In the genomic region with DNA sequence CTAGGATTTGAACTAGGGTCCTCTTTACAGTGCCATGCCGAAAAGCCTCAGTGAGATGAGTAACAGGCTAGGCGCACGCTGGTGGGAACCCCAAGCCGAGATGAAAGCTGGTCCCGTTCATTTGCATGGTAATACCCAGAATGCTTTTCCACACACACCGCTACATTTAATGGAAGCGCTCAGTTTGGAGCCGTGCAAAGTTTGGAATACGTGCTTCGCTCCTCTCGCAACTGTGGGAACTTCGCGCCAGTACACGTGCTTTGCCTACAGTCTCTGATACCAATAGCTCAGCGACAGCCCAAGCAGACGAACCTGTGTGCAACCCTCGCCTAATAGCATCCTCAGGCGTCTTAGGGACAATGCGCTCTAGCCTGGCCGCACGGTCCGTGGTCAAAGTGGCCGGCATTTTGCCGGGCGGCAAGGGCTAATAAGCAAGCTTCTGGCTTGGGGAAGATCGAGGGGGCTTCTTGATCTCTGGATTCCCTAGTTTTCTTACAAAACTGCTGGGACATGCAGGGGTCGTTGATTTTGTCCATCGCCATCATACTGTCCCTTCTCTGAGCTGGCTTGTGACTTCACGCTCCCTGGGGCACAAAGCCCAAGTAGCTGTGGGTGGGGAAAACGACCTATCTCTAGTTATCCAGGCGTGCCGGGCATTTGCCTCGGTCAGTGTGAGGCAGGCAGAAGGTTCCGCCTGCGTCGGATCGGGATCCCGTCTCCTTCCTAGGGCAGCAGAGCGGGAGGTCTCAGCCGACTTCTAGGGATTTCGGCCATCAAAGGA, we compare ENCODE assay signal across 8 mouse cellular contexts. TPM values are rescaled to one million over a fixed set of nuclear protein-coding genes. Genes with fewer than 3 reads are reported as not detected.
DNase-seq lines count a peak whose midpoint lies in the region; ATAC-seq lines count a peak whose summit lies in the region.

Gene Patz1 (plus strand): TSS at position 354 of the 781 bp plus-strand sequence.

- peaks cover 20% of the 10 kb centered on the region for H3K36me3 ChIP-seq in megakaryocyte, embryonic 14.5 days (replicated peaks; ENCODE audit: low read length)

- H3K27me3 ChIP-seq in megakaryocyte, embryonic 14.5 days (replicated peaks), result no peaks in the 10 kb centered on the region

- peak; percentile 53 for DNase-seq in urinary bladder, adult 2 months (ENCODE audit: low spot score)
- no peak for DNase-seq in urinary bladder, postnatal 4 days (ENCODE audit: low spot score in 2 of 2)
- peak; percentile 84 for DNase-seq in embryo, embryonic 10 days (ENCODE audit: low spot score)
- peak in 1 of 2 experiments; percentile 39 for DNase-seq in gastrocnemius, postnatal 4 days (ENCODE audit: low spot score in 2 of 2)
- DNase-seq in left cerebral cortex, postnatal 10 days (ENCODE audit: extremely low spot score in 1 of 2, low spot score in 2 of 2), result peak in 1 of 2 experiments; percentile 51
- peak; percentile 41 for DNase-seq in right cerebral cortex, postnatal 14 days

- intact Hi-C loops in left cerebral cortex, postnatal 10 days (cut with DNase I), result loop anchor here (1.0 kb wide), 1 partner anchor 42 kb away; the partner anchor contains the start of gene Pik3ip1

- H3K4me3 ChIP-seq in megakaryocyte, embryonic 14.5 days (replicated peaks), result peak within 1 kb of the TSS; percentile 99

- H3K9me3 ChIP-seq in megakaryocyte, embryonic 14.5 days, result peaks cover 7% of the 10 kb centered on the region

- ATAC-seq in inflammation-experienced regulatory T-cells, adult 6 months, result peak; percentile 9

- peaks cover 40% of the 10 kb centered on the region for H3K4me1 ChIP-seq in megakaryocyte, embryonic 14.5 days

RNA-seq across cellular contexts. Expression of gene Patz1, which starts in this region (rescaled TPM):
- polyA plus RNA-seq in urinary bladder, adult 2 months (2012; rRNA removed), result 26.9 and 29.4 TPM in 2 replicates
- 10 to 100 TPM; 31.8 to 31.9 TPM for total RNA-seq in gastrocnemius, postnatal 4 days (2021)
- polyA plus RNA-seq in inflammation-experienced regulatory T-cells, adult 6 months (2017; shearing (Covaris generic)), result 10 to 100 TPM; 15.5 to 19.6 (median 16.0) TPM
- 10 to 100 TPM; 43.3 to 46.5 TPM for total RNA-seq in left cerebral cortex, postnatal 10 days (2021)
- 79.0 and 88.1 TPM in 2 replicates for polyA plus RNA-seq in megakaryocyte, embryonic 14.5 days (2012; ENCODE audit: insufficient read depth, low replicate concordance)

Comparison
In these comparisons a context has a peak if more than half of its experiments do, and no peak if none do; other contexts are left out.
1. DNase-seq: peak in urinary bladder, adult 2 months (single experiment), embryo, embryonic 10 days (single experiment) and right cerebral cortex, postnatal 14 days (single experiment); none in urinary bladder, postnatal 4 days (0 of 2).